Mouse (Mus musculus) right cerebral cortex, postnatal 36 days (tissue): Measurements from ENCODE around the gene Spon1.

Source experiments
- DNase-seq, 2 experiments: peaks; one replicate each; pipeline ENCODE4 v3.0.0; 2022; ENCODE audit warnings: low spot score in 2 of 2, mixed read lengths in 1 of 2

Gene Spon1

GRCm38 (mm10) chr7:113997675-113998354 lies 232.0 kb downstream of the Spon1 start:
- no peak for DNase-seq

DNA sequence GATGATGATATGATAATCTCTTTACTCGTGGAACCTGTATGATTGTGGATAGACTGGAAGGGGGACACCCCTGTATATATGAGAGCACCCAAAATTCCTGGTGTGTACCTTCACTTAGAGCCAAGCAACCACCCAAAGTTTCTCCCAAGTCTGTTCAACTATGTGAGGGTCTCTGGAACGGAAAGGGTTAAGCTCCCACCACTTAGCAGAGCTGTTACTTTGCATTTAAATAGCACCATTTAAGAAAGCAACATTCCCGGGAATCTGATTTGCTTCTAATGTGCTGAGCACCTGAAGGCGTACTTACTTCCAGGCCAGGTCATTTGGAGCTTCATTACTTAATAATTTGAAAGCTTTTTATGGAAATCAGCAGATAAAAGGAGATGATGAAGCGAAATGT lies 238.4 kb downstream of the Spon1 start:
- no peak for DNase-seq

DNA sequence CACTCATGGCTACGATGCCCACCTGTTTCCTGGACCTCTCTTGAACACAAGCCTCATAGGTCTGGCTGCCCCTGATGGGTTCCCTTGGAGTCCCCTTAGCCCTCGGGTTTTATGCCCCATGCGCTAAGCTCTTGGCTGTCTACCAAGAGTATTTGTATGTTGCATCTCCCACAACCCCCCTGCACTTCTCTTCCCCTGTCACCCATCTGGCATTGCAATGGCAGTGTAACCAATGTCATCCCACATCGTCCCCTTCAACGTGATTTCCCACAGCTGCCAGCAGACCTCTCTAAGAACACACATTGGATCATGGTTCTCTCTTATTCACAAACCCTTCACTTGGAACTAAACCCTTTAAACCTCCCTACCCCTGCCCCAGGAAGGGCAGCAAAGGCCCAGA lies 239.7 kb downstream of the Spon1 start:
- DNase-seq: no peak

- DNase-seq: no peak
These were observed 240.7 kb downstream of the Spon1 start for GRCm38 (mm10) chr7:114006456-114006855.

DNA sequence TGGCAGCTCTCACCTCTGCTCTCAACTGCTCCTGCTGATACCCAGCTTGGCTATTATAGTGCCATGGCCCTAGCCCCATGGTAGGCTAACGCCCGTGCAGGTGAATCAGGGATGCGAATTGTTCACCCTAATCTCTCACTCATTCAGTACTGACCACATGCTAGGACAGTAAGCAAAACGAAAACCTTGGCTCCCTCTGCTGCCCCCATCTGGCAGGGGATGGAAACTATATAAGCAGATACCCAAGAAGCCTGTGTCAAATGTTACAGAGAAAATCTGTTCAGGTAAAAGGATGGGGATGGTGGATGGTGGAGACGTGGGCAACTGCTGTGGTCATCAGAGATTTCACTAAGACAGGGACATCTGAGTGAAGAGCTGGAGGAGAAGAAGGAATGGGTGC lies 241.8 kb downstream of the Spon1 start:
- DNase-seq: no peak

DNA sequence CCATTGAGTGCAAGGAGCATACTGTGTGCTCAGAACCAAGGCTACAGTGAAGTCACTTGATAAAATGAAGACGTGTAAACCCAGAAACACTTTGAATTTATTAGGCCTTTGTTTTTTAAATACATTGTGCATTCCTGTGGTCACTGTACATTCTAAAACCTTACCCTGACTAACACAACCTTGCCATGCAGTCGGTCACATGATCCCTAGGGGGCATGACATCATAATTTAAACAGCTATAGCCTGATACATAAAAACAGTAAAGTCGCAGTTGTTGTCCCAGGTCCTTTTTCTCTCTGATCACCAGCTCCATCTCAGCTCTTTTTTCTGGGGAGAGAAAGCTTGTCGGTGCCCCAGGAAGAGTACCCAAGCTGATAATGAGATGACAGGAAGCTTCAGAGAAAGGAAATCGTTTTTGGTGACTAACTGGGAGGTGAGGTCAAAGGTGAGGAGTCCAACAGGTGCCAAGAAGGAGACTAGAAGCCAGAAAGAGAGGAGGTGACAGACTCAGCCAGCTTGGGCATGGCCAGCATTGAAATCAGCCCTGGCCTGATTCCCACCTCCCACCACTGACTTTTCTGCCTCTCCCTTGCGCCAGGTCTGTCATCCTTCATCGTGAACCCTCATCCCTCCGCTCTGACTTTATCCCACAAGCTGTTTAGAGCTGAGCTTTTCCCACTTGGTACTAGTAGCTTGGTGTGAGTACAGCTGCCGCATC lies 246.1 kb downstream of the Spon1 start:
- no peak for DNase-seq

DNA sequence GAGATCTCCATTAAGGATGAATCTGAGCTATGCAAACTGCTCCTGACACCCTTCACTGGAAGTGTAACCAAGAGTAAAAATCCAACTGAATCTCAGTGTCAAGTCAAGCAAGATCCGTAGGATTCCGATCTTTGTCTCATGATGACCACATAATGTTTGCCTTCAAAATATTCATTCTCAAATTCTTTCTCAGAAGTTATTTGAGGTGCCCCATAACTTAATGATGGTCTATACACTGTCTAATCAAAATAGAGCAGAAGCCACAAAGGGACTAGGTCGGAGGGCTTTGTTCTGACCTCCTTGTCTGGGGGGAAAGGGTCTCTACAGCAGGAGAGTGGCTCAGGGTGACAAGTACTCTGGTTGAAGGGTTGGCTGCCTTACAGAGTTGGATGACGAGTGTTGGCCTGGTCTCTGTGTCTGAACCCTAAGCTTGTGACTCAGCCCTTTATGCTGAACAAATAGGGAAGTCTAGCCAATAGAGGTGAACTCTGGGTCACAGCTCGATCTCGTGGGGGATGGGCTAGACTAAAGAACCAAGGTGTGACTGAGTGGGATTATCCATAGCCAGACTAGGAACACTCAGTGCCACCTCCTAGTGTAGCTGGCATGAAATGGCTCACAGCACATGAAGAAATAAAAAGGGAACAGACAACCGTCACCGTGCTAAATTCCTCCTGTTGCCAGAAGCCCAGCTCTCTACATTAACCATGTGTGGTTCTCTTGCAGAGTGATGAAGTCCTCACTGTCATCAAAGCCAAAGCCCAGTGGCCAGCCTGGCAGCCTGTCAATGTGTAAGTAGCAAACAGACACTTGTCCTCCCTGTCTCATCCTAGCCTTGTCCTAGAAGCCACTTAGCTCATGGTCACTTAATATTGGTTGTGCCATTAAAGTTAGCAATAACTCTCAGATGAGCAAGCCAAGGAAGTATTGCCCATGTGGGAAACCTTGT lies 250.5 kb downstream of the Spon1 start:
- DNase-seq: no peak

- DNase-seq: no peak
These were observed 253.1 kb downstream of the Spon1 start for GRCm38 (mm10) chr7:114018861-114019260.

DNA sequence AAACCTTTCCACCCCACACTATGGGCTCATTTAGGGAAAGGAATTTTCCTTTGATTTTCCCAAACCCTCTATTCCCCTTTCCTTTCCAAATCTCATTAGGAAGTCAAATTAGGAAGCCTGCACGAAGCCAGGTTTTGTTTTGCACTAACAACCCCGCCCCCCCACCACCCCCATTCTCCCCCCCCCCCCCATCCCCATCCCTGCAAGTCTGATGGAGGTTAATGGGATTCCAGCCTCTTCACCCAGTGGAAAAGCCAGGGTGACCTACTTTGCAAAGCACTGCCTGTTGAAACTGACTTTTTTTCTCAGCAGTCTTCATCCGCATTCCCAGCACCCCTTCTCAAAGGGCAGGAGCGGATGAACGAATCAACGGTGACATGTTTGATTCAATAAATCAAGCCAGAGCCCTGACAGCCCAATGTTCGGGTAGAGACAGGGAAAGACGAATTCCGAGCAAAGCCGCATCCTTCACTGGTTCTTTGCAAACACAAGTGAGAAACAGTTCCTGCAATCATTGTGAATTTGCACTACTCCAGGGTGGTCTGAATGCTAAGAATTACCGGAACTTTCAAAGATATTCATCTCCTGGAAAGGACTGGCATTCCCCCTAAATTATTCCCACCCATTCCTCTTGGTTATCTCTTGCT lies 254.4 kb downstream of the Spon1 start:
- DNase-seq: no peak

DNA sequence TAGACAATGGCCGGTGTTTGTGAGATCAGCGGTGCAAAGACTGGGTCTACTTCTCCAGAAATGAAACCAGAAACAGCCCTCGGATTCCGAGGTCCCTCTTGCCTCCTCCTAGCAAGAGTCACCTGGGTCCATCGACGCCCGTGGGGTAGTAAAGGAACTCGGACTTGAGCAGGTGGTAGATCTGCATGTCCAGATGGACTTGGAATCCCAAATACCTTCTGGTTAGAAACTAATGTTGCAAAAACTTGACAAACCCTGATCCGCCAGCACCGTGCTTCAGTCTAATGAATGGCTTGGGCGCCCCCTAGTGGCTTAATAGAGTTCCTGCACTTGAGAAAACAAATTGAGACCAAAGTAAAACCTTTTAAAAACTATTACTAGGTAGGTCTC lies 254.9 kb downstream of the Spon1 start:
- peak; percentile 60 to 63 for DNase-seq

DNA sequence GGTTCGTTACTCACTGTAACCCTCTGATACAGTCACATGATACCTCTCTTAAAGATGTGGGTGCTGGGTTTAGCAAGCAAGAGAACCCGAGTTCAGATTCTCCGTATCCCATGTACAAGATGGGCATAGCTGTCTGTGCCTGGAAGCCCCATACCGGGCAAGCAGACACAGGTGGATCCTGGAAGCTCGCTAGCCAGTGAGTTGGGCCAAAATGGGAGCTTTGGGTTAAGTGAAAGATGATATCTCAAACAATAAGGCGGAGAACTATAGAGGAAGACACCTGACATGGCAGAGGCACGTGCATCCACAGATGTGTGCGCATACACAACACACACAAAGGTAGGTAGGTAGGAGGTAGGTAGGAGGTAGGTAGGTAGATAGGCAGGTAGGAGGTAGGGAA lies 261.1 kb downstream of the Spon1 start:
- no peak for DNase-seq

DNA sequence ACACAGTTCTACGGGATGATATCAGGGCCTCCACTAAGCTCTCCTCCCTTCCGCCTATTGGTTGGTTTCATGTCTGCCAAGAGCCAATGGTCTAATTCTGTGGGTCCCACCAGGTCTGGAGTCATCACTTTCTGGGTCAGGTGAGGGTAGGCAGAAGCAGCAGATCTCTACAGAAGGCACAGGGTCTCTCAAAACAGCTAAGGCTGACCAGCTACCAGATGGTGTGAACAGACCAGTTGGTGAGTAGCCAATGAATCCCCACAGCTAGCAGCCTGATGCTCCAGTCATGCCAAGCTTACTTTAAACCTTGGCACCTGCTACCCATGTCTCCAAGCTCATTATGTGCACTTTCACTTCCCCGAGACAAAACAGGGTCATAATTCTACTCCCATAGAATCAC lies 261.6 kb downstream of the Spon1 start:
- no peak for DNase-seq

- DNase-seq: no peak
These were observed 263.0 kb downstream of the Spon1 start for GRCm38 (mm10) chr7:114028828-114029227.

GRCm38 (mm10) chr7:114029596-114029995 lies 263.8 kb downstream of the Spon1 start:
- peak in 1 of 2 experiments; percentile 42 for DNase-seq

DNA sequence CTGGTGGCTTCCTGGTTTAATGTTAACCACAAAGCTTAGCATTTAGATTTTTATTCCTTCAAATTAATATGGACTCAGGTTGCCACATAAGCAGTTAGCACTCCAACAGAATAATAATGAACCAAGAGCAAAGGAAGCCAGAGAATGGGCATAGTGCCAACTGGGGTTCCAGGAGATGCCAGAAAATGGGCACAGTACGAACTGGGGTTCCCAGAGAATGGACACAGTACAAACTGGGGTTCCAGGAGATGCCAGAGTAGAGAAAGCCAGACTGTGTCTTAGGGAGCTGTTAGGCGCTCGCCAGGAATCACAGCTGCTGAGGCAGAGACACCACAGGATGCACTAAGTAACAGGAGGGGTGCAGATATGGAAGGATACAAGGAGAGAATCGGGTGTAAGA lies 271.4 kb downstream of the Spon1 start:
- no peak for DNase-seq

- no peak for DNase-seq
These were observed 275.6 kb downstream of the Spon1 start for GRCm38 (mm10) chr7:114041349-114041748.

GRCm38 (mm10) chr7:114042973-114043928 lies 277.5 kb downstream of the Spon1 start:
- no peak for DNase-seq

DNA sequence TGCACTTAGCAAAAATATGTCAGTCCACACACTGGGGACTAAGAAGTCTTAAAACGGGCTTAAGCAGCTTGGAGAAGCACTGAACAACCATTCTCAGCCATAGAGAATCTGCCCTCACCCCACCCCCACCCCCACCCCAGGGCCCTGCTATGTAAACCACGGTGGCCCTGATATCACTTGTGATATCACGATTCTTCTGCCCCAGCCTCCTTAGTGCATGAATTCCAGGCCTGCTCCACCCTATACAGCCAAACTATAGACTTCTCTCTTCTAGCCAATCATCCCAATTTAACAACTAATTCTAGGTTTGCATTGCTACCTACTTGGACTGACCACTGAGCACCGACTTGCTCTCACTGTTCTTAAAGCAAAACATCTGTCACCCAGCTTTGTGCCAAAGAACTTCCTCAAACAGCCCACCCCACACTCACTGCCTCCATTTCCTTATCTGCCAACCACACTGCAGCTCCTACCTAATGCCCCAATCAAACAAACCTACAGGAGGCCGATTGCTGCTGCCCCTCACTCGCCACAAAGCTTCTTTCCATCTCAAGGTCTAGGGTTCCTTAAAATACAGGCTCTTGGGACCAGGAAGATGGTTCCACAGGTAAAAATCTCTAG lies 278.2 kb downstream of the Spon1 start:
- no peak for DNase-seq

DNA sequence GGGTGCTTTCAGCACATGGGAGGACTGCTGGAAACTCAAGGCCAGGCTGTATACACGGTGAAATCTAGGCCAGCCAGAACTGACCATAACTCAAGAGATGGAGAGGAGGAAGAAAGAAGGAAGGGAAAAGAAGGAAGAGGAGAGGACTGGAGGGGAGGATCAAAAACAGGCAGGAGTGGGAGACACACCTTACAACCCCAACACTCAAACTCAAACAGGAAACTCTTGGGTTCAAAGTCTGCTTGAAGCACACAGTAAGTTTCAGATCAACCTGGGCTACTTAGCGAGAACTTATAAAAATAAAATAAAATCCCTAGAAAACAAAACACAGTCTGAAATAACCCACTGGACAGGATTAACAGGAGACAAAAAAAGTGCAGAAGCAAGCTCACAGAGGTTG lies 280.0 kb downstream of the Spon1 start:
- DNase-seq: no peak

- no peak for DNase-seq
These were observed 287.9 kb downstream of the Spon1 start for GRCm38 (mm10) chr7:114053720-114054119.
